Mouse (Mus musculus): ENCODE measurements at regions not wholly inside any gene's neighbourhood (a gene's known extent, or its start where the extent isn't known, plus 50 kb on each side); places are given as distances from the start of the nearest gene placed in this dataset.

GRCm38 (mm10) chr8:41771729-41772128, 354.9 kb upstream of the Frg1 start:
- Histone ChIP-seq H3K9ac (ENCODE audit: low read depth, low read length) (no peak overlapping the region), H3K79me2 (replicated peaks; ENCODE audit: control insufficient read depth, insufficient read depth, low read length) (no peaks in the 10 kb centered on the region), H3K36me3 (ENCODE audit: control insufficient read depth, insufficient read depth, low read length) (no peaks in the 10 kb centered on the region), H3K4me1 (ENCODE audit: control insufficient read depth, insufficient read depth, low read length) (no peaks in the 10 kb centered on the region), H3K4me3 (no peak overlapping the region), H3K27me3 (ENCODE audit: control insufficient read depth, insufficient read depth, low read length) (no peaks in the 10 kb centered on the region), H3K27ac (no peak overlapping the region)
- 71% methylated on average over 4 of the region's 4 CpGs for WGBS
- intact Hi-C loops (cut with DNase I), result no loop called here
- DNase-seq, result no peak
- TF ChIP-seq CTCF (IDR thresholded peaks at IDR 0.05), result no peak

- 70% methylated on average over 1 of the region's 1 CpGs for WGBS
- no peak overlapping the region for H3K9ac ChIP-seq (ENCODE audit: low read depth, low read length)
- no peaks in the 10 kb centered on the region for H3K4me1 ChIP-seq (ENCODE audit: control insufficient read depth, insufficient read depth, low read length)
- no peak for TF ChIP-seq POLR2A (IDR thresholded peaks at IDR 0.05; ENCODE audit: insufficient read depth, low read depth, low read length)
- no peak for TF ChIP-seq CTCF (IDR thresholded peaks at IDR 0.05)
- TF ChIP-seq EP300 (IDR thresholded peaks at IDR 0.05; ENCODE audit: insufficient read depth, low read depth, low read length), result no peak
- intact Hi-C loops (cut with DNase I), result no loop called here
- no peak for DNase-seq
- no peaks in the 10 kb centered on the region for H3K36me3 ChIP-seq (ENCODE audit: control insufficient read depth, insufficient read depth, low read length)
- H3K79me2 ChIP-seq (replicated peaks; ENCODE audit: control insufficient read depth, insufficient read depth, low read length), result no peaks in the 10 kb centered on the region
- no peak overlapping the region for H3K4me3 ChIP-seq
- H3K27ac ChIP-seq, result no peak overlapping the region
- H3K27me3 ChIP-seq (ENCODE audit: control insufficient read depth, insufficient read depth, low read length), result no peaks in the 10 kb centered on the region
These were observed 336.6 kb upstream of the Frg1 start for GRCm38 (mm10) chr8:41753481-41753880.

- no peaks in the 10 kb centered on the region for H3K27me3 ChIP-seq (ENCODE audit: control insufficient read depth, insufficient read depth, low read length)
- no peak overlapping the region for H3K9ac ChIP-seq (ENCODE audit: low read depth, low read length)
- H3K4me3 ChIP-seq, result no peak overlapping the region
- no peaks in the 10 kb centered on the region for H3K4me1 ChIP-seq (ENCODE audit: control insufficient read depth, insufficient read depth, low read length)
- H3K36me3 ChIP-seq (ENCODE audit: control insufficient read depth, insufficient read depth, low read length), result no peaks in the 10 kb centered on the region
- no peak overlapping the region for H3K27ac ChIP-seq
- no peak for TF ChIP-seq EP300 (IDR thresholded peaks at IDR 0.05; ENCODE audit: insufficient read depth, low read depth, low read length)
- 55% methylated on average over 2 of the region's 2 CpGs for WGBS
- intact Hi-C loops (cut with DNase I), result no loop called here
- H3K79me2 ChIP-seq (replicated peaks; ENCODE audit: control insufficient read depth, insufficient read depth, low read length), result no peaks in the 10 kb centered on the region
- no peak for DNase-seq
These were observed 335.8 kb upstream of the Frg1 start for GRCm38 (mm10) chr8:41752641-41753040.

- Histone ChIP-seq H3K36me3 (ENCODE audit: control insufficient read depth, insufficient read depth, low read length) (no peaks in the 10 kb centered on the region), H3K9ac (ENCODE audit: low read depth, low read length) (no peak overlapping the region), H3K27ac (no peak overlapping the region), H3K79me2 (replicated peaks; ENCODE audit: control insufficient read depth, insufficient read depth, low read length) (no peaks in the 10 kb centered on the region), H3K27me3 (ENCODE audit: control insufficient read depth, insufficient read depth, low read length) (no peaks in the 10 kb centered on the region), H3K4me3 (no peak overlapping the region), H3K4me1 (ENCODE audit: control insufficient read depth, insufficient read depth, low read length) (no peaks in the 10 kb centered on the region)
- no peak for DNase-seq
- WGBS, result 84% methylated on average over 6 of the region's 6 CpGs
- no peak for TF ChIP-seq CTCF (IDR thresholded peaks at IDR 0.05)
- TF ChIP-seq POLR2A (IDR thresholded peaks at IDR 0.05; ENCODE audit: insufficient read depth, low read depth, low read length), result no peak
- no peak for TF ChIP-seq EP300 (IDR thresholded peaks at IDR 0.05; ENCODE audit: insufficient read depth, low read depth, low read length)
- intact Hi-C loops (cut with DNase I), result no loop called here
These were observed 330.1 kb upstream of the Frg1 start for GRCm38 (mm10) chr8:41747024-41747423.

- no peak overlapping the region for H3K27ac ChIP-seq
- no peaks in the 10 kb centered on the region for H3K27me3 ChIP-seq (ENCODE audit: control insufficient read depth, insufficient read depth, low read length)
- H3K4me3 ChIP-seq, result no peak overlapping the region
- H3K9ac ChIP-seq (ENCODE audit: low read depth, low read length), result no peak overlapping the region
- H3K79me2 ChIP-seq (replicated peaks; ENCODE audit: control insufficient read depth, insufficient read depth, low read length), result no peaks in the 10 kb centered on the region
- WGBS, result 70% methylated on average over 11 of the region's 11 CpGs
- TF ChIP-seq CTCF (IDR thresholded peaks at IDR 0.05), result no peak
- TF ChIP-seq POLR2A (IDR thresholded peaks at IDR 0.05; ENCODE audit: insufficient read depth, low read depth, low read length), result no peak
- no peak for TF ChIP-seq EP300 (IDR thresholded peaks at IDR 0.05; ENCODE audit: insufficient read depth, low read depth, low read length)
- H3K36me3 ChIP-seq (ENCODE audit: control insufficient read depth, insufficient read depth, low read length), result no peaks in the 10 kb centered on the region
- intact Hi-C loops (cut with DNase I), result no loop called here
- no peak for DNase-seq
- H3K4me1 ChIP-seq (ENCODE audit: control insufficient read depth, insufficient read depth, low read length), result no peaks in the 10 kb centered on the region
These were observed 326.2 kb upstream of the Frg1 start for GRCm38 (mm10) chr8:41742796-41743670.

- 74% methylated on average over 3 of the region's 3 CpGs for WGBS
- no peak for DNase-seq
- intact Hi-C loops (cut with DNase I), result no loop called here
- H3K4me3 ChIP-seq, result no peak overlapping the region
- no peaks in the 10 kb centered on the region for H3K27me3 ChIP-seq (ENCODE audit: control insufficient read depth, insufficient read depth, low read length)
- no peak for TF ChIP-seq EP300 (IDR thresholded peaks at IDR 0.05; ENCODE audit: insufficient read depth, low read depth, low read length)
- TF ChIP-seq POLR2A (IDR thresholded peaks at IDR 0.05; ENCODE audit: insufficient read depth, low read depth, low read length), result no peak
- TF ChIP-seq CTCF (IDR thresholded peaks at IDR 0.05), result no peak
- H3K9ac ChIP-seq (ENCODE audit: low read depth, low read length), result no peak overlapping the region
- H3K36me3 ChIP-seq (ENCODE audit: control insufficient read depth, insufficient read depth, low read length), result no peaks in the 10 kb centered on the region
- H3K4me1 ChIP-seq (ENCODE audit: control insufficient read depth, insufficient read depth, low read length), result no peaks in the 10 kb centered on the region
- no peak overlapping the region for H3K27ac ChIP-seq
- no peaks in the 10 kb centered on the region for H3K79me2 ChIP-seq (replicated peaks; ENCODE audit: control insufficient read depth, insufficient read depth, low read length)
These were observed 300.1 kb upstream of the Frg1 start for GRCm38 (mm10) chr8:41717002-41717401.
